Mouse (Mus musculus): ENCODE measurements around the gene Pam.

DNA sequence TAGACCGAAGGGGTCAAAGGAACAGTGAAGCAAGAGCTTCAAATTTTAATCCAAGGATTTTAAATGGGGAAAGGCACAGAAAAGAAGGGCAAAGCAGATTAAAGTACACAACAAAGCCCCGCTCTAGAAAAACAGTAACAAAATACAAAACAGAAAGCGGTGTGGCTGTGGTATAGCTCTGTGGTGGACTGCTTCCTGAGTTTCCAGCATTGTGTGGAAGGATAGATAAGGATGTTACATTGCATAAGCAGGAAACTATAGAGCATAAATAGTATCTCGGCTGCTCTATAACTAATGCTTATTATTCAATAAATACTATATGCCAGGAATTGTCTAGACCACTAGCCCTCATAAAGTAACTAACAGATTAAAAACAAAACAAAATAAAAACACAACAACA is 67.5 kb downstream of the Pam start:
- TF ChIP-seq CTCF (IDR thresholded peaks at IDR 0.05; ENCODE audit: low read depth, low read length) (no peak), POLR2A (IDR thresholded peaks at IDR 0.05; ENCODE audit: extremely low read depth, insufficient read depth, low read length) (no peak)
